Mouse (Mus musculus) erythroblast, embryonic 14.5 days (primary cell): ENCODE data around the gene Paics. TPM values are rescaled to one million over a fixed set of nuclear protein-coding genes. Genes with fewer than 3 reads are reported as not detected.

Experiments used
- H3K27me3 ChIP-seq: 2 replicates; pipeline ENCODE4 v1.6.1; 2012; ENCODE audit warnings: inconsistent platforms; ENCODE audit not compliant: control insufficient read depth
- H3K36me3 ChIP-seq: 2 replicates; pipeline ENCODE4 v1.6.1; 2012; ENCODE audit warnings: mild to moderate bottlenecking, inconsistent platforms; ENCODE audit not compliant: control insufficient read depth
- H3K4me1 ChIP-seq: 2 replicates; pipeline ENCODE4 v1.6.1; 2012; ENCODE audit warnings: inconsistent platforms; ENCODE audit not compliant: control insufficient read depth
- H3K4me3 ChIP-seq: replicated peaks from 2 replicates; pipeline ENCODE3; 2012; ENCODE audit warnings: moderate library complexity, mild to moderate bottlenecking, inconsistent platforms
- H3K9me3 ChIP-seq: 2 replicates; pipeline ENCODE4 v1.6.1; 2012; ENCODE audit warnings: low read length, inconsistent platforms, mixed read lengths; ENCODE audit not compliant: control insufficient read depth
- GATA1 ChIP-seq: IDR thresholded peaks from 2 replicates; pipeline ENCODE4 v1.6.1; 2012; ENCODE audit warnings: low read length, inconsistent platforms, mixed read lengths
- TAL1 ChIP-seq: IDR thresholded peaks from 3 replicates; pipeline ENCODE4 v1.6.1; 2012; ENCODE audit warnings: low read length, inconsistent platforms, mixed read lengths
- polyA plus RNA-seq: library from polyadenylated mRNA; stranded (reverse); fragments of >175 nt; gene quantifications from 2 replicates; pipeline ENCODE4 v1.2.3, GENCODE M21; 2012

Gene Paics
- polyA plus RNA-seq, 1 experiment = 5.0 TPM

DNA sequence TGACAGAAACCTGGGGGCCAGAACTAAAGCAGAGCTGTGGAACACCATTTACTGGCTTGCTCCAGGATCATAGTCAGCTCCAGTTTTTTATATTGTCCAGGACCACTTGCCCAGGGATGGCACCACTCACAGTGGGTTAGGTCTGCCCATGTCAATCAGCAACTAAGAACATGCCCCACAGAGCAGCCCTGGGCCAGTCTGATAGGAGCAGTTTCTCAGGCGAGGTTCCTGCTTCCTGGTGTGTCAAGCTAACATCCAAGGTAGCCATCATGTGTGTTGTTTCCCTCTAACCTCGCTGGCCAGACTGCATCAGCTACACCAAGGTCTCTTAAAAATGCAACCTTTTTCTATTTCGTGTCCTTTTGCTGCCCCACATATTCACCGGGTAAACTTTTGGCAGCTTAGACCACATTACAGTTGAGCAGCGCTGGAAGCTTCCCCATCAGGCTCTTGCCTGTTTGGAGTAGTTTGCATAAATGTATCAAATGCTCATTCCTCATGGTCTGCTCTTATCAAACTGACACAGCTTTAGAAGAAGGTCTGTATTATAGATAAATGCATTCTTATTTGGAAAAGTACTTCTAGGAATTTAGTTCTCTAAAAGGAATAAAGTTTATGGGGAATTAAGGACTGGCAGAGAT is 42.2 kb downstream of the Paics start:
- H3K4me3 ChIP-seq = no peak overlapping the region

DNA sequence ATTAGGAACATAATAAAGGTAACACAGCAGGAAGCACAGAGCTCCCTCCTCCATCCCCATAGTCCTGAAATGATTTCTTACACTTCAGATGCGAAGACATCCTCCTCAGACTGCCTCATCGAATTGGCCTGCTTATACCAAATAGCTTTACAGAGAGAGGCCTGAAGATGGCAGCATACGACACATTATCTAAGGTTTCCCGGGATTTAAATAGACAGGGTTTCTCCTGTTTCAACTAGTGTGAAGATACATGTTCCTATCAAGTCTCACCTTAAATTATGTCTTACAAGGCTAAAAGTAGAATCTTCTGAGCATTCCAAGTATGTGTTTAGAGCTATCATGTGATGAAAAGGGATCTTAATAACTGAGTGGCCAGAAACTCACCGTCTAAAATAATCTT is 47.3 kb downstream of the Paics start:
- peaks cover 77% of the 10 kb centered on the region for H3K36me3 ChIP-seq
- TF ChIP-seq GATA1 = no peak
- no peak for TF ChIP-seq TAL1

More for the DNA sequence above, 42.2 kb downstream of the Paics start:
- Histone ChIP-seq H3K4me1 (peaks cover 55% of the 10 kb centered on the region), H3K27me3 (no peaks in the 10 kb centered on the region), H3K9me3 (no peaks in the 10 kb centered on the region; the same call in 1 of the 2 replicates), H3K36me3 (peaks cover 88% of the 10 kb centered on the region)
- TF ChIP-seq TAL1 = no peak
- no peak for TF ChIP-seq GATA1

DNA sequence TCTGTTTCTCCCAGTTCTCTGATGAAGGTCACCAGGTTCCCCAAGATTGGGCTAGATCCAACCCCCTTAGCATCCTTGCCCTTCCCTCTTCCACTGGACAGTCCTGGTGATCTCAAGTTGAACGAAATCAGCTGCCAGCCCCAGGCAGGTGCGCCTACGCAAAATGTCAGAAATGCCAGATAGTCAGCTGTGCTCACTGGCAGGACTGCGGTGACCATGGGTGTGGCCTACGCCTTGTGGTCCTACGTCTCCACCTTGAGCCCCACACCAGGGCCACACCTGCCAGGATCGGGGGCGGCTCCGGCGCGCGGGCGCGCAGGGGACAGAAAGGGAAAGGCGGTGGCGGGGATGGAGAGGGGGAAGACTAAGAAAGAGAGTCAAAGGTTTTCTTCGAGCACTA is 50.1 kb downstream of the Paics start:
- Histone ChIP-seq H3K4me3 (no peak overlapping the region), H3K9me3 (peaks cover 15% of the 10 kb centered on the region), H3K27me3 (peaks cover 11% of the 10 kb centered on the region), H3K36me3 (peaks cover 56% of the 10 kb centered on the region), H3K4me1 (peaks cover 3% of the 10 kb centered on the region)
- TF ChIP-seq TAL1 (no peak), GATA1 (no peak)

More for the DNA sequence above, 47.3 kb downstream of the Paics start:
- Histone ChIP-seq H3K27me3 (peaks cover 11% of the 10 kb centered on the region), H3K9me3 (peaks cover 11% of the 10 kb centered on the region), H3K4me3 (no peak overlapping the region), H3K4me1 (peaks cover 22% of the 10 kb centered on the region)

GRCm38 (mm10) chr5:77004051-77004821 is 53.1 kb downstream of the Paics start, which contains the start of gene Arl9:
Gene Arl9, plus strand, starts transcription at chr5:77004055.
- H3K27me3 ChIP-seq = peaks cover 11% of the 10 kb centered on the region
- TF ChIP-seq TAL1 (no peak), GATA1 (no peak)
- no peak within 1 kb of the TSS for H3K4me3 ChIP-seq
- peaks cover 15% of the 10 kb centered on the region for H3K9me3 ChIP-seq
- H3K36me3 ChIP-seq = peaks cover 27% of the 10 kb centered on the region
- H3K4me1 ChIP-seq = peaks cover 5% of the 10 kb centered on the region

DNA sequence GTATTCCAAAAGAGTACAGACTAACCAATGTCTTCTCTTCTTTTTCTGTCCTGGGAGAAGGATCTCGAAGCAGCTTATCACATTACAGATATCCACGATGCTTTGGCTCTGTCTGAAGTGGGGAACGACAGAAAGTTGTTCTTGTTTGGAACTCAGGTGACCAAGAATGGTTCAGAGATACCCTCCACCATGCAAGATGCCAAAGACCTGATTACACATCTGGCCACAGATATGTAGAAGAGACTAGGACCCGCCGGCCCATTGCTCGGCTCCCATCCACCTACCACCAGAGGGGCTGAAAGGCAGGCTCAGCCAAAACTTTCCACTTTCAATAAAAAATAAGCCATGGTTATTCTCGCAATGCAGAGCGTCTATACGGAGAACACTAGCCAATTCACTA is 59.2 kb downstream of the Paics start:
- H3K27me3 ChIP-seq = no peaks in the 10 kb centered on the region
- TF ChIP-seq GATA1 (no peak), TAL1 (no peak)
- H3K4me1 ChIP-seq = peaks cover 39% of the 10 kb centered on the region
- H3K9me3 ChIP-seq = no peaks in the 10 kb centered on the region
- H3K4me3 ChIP-seq = no peak overlapping the region
- no peaks in the 10 kb centered on the region for H3K36me3 ChIP-seq

- Histone ChIP-seq H3K27me3 (peaks cover under 1% of the 10 kb centered on the region), H3K4me1 (peaks cover 46% of the 10 kb centered on the region), H3K4me3 (no peak overlapping the region), H3K36me3 (no peaks in the 10 kb centered on the region), H3K9me3 (no peaks in the 10 kb centered on the region; the same call in 1 of the 2 replicates)
- no peak for TF ChIP-seq GATA1
- TF ChIP-seq TAL1 = no peak
Observed at GRCm38 (mm10) chr5:77011082-77011481, 60.0 kb downstream of the Paics start.

DNA sequence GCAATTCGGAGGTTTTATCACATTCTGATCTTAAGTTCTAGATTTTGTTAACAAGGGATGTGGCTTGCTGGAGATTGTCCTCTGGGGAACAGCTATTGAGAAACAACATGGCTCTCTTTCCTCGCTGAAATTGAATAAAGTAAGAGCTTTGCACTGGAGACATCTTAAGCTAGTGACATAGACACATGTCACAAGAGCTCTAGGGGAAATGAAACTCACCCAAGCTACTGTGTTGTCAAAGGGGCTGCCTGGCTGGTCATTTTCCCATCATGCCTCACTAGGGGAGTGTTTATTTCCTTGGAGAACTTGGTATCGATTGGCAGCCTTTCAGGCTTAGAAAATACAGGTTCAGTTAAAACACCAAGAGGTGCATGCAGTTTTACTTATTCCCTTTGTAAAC is 62.1 kb downstream of the Paics start:
- Histone ChIP-seq H3K36me3 (no peaks in the 10 kb centered on the region), H3K27me3 (peaks cover 4% of the 10 kb centered on the region), H3K4me1 (peaks cover 49% of the 10 kb centered on the region), H3K4me3 (no peak overlapping the region), H3K9me3 (no peaks in the 10 kb centered on the region; the same call in 1 of the 2 replicates)
- TF ChIP-seq TAL1 (no peak), GATA1 (no peak)

DNA sequence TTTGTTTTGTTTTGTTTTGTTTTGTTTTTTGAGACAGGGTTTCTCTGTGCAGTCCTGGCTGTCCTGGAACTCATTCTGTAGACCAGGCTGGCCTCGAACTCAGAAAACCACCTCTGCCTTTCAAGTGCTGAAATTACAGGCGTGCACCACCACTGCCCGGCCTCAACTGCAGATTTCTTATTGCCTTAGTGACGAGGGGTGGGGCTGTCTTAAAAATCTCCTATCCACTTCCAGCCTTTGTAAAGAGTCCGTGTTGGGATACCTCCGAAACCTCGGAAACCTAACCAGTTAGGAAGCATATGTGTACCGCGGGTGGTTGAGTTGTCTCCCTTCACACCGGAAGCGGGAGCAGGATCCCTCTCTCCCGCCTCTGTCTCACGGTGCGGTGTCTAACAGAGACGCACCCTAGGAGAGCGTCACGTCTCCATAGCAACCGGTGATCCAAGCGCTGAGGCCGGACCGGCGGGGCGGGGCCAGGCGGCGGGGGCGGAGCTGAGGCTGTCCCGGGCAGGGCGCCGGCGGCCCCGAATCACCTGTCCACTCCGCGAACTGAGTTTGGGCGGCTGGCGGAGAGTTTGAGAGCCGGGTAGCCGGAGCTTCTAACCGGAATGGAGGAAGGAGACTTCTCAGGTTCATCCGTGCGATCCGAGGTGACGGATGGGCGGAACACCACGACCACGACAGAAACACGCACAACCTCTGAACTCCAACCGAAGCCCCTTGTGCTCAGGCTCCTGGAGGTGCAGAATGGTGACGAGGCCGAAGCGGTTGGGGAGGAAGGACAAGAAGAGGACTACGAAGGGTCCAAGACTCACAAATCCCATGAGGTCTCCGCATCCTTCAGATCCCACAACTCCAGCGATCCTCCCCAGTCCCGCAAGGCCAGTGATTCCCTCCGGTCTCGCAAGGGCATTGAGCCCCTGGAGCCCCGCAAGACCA is 64.7 kb downstream of the Paics start, which contains the start of gene Thegl:
Gene Thegl (plus strand): TSS at position 480 of the 939 bp plus-strand sequence.
- H3K36me3 ChIP-seq = no peaks in the 10 kb centered on the region
- H3K4me1 ChIP-seq = peaks cover 43% of the 10 kb centered on the region
- no peaks in the 10 kb centered on the region; the same call in 1 of the 2 replicates for H3K9me3 ChIP-seq
- H3K27me3 ChIP-seq = peaks cover 4% of the 10 kb centered on the region
- TF ChIP-seq TAL1 = no peak
- TF ChIP-seq GATA1 = no peak
- H3K4me3 ChIP-seq = peak within 1 kb of the TSS; percentile 72

Other genes with a start within 250 kb of the Paics start
- 0.01 and 0.08 TPM in 2 replicates for gene Aasdh, start 45.8 kb upstream of the Paics start, polyA plus RNA-seq
- gene Ppat, start 271 bp downstream of the Paics start, polyA plus RNA-seq = 0.37 and 0.49 TPM in 2 replicates
- 3.4 and 8.2 TPM in 2 replicates for gene Srp72, start 23.4 kb downstream of the Paics start, polyA plus RNA-seq
- not detected in 2 replicates for gene Arl9, start 52.7 kb downstream of the Paics start, polyA plus RNA-seq
- 0.03 TPM in 1 of 2 replicates, not detected in the other for gene Thegl, start 64.7 kb downstream of the Paics start, polyA plus RNA-seq
- 0.51 and 0.78 TPM in 2 replicates for gene Hopx, start 163.8 kb downstream of the Paics start, polyA plus RNA-seq